Mouse (Mus musculus) frontal cortex, postnatal 10 days (tissue): ENCODE measurements around the gene Neurl1a.

Experiments
- DNase-seq, 2 experiments: peaks; one replicate each; pipeline ENCODE4 v3.0.0; 2022; ENCODE audit warnings: low spot score in 2 of 2, mixed read lengths in 1 of 2

The Neurl1a gene

GRCm38 (mm10) chr19:47247791-47248190 lies 69.2 kb downstream of the Neurl1a start:
- no peak for DNase-seq

- DNase-seq: no peak
Observed at GRCm38 (mm10) chr19:47248296-47248695, 69.7 kb downstream of the Neurl1a start.

DNA sequence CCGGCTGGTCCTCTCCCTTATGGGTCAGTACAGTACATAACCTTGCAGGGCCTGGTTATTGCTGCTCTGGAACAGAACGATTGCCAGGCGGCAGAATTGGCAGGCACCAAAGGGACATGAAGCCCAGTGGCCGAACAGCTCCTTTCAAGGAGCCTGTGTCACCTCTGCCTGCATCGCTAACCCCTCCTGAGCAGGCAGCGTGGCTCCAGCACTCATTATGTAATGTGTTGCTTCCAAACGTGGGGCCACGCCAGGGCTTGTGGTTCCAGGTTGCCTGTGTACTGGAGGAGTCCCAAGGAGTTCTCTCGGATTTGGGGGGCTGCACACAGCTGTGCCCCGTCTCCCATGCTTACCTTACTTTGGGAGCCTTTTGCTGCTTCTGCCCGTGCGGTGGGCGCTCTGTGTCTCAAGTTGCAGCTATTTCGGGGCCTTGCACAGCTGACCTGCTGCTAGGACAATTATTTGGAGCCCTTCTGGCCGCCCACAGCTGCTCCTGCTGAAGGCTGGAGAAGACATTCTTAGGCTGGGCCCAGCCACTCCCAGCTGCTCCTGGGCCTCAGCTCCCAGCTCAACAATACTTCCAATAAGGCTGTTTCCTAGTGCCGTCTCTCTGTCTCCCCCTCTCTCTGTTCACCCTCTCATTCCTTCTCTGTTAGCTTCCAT lies 70.4 kb downstream of the Neurl1a start:
- DNase-seq: no peak

DNA sequence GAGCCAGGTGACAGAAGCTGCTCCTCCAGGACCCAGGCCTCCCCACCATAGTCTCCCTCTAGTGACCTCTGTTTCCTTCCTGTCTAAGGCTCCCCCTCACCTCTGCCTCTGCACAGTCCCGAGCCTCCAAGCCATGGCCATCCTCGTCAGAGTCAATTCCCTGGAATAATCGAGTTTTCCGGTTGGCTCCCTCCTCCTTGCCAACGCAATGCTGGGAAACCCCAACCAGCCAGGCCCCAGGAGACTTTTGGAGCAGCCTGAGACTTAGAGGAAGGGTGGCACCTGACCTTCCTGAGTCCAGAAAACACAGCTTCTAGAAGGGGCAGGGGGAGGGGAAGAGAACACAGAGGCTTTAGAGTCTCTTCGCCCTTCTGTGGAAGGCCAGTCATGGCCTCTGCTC lies 72.3 kb downstream of the Neurl1a start:
- DNase-seq: no peak

GRCm38 (mm10) chr19:47253053-47253628 lies 74.5 kb downstream of the Neurl1a start:
- DNase-seq: no peak

DNA sequence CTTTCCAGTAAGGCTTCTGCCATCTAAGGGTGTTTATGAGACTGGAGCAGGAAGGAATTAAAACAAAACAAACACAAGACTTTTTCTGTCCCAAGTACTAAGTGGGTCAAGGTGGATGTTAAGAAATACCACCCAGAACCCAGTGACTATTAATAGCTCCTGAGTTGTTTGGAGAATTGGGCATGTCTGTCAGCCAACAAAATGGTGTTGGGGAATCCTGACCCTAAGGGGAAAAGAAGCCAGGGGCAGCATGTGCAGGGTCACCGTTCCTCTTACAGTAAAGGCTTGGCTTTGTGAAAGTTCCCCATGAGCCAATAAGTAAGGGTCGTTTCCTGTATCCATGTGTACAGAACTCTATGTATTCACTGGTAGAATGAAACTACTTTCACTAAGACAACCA lies 76.4 kb downstream of the Neurl1a start:
- no peak for DNase-seq

- DNase-seq: no peak
Observed at GRCm38 (mm10) chr19:47255919-47256318, 77.3 kb downstream of the Neurl1a start.

GRCm38 (mm10) chr19:47259581-47259980 lies 81.0 kb downstream of the Neurl1a start:
- no peak for DNase-seq

DNA sequence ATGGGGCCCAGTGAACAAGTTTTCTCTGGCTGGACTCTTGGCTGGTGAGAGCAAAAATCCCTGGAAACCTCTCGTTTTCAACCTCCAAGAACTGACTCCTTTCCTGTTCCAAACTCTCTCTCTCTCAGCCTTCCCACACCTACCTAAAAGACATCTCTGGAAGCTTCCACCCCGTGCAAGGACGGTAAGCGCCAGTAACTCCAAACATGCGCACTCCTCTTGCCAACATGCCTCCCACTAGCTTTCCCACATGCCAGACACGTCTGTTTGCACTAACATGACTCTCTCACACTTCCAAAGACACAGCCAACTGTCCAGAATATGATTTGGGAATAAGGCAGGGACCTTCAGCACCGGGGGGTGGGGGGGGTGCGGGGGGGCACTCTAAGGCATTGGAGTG lies 82.6 kb downstream of the Neurl1a start:
- no peak for DNase-seq

DNA sequence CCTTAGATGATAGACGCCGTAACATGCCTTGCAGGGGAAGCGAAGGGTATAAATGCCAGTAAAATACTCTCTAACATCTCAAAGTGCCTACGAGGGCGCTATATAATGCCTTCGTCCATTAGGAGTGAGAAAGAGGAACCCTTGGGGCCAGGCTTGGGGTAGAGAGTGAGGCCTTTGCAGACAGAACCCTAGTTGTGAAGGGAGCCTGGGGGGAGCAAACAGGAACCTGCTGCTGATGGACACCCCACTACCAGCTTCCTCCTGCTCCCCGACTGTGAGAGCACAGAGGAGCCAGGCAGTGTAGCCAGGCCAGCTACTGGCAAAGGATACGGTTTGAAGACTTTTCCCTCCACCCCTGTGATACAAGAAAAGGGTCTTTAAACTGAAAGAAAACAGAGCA lies 85.0 kb downstream of the Neurl1a start:
- DNase-seq: no peak

DNA sequence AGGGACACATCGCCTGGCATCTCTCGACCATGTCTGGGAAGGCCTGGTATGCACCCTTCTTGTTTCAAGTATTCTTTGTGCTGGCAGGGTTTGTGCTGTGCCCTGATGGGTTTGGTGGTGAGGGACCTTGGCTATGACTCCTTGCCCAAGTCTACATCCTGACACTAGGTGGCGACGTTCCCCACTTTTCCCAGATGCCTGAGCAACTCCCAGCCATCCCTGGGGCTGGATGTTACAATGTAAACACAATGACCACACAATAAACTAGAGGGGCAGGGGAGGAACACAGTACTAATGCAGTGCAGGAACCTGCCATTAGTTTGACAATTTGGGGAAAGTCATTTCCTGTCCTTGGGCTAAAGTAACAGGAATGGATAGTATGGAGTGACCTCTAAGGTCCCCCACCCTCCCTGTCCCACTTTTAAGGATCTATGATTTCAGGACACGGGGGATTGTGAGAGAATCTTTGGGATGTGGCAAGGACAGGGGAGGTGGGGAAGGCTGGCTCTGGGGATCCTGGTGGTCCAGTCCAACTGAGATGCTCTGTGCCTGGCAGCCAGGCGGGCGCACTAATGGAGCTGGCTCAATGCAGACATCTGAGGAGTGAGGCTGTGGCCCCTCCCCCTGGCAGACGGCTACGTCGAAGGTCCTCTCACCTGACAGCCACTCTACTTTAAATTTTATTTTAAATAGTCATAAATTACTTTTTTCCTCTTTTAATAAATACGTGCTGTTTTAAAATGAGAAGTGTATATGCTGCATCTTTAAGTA lies 85.9 kb downstream of the Neurl1a start:
- DNase-seq: peak in 1 of 2 experiments; percentile 66

DNA sequence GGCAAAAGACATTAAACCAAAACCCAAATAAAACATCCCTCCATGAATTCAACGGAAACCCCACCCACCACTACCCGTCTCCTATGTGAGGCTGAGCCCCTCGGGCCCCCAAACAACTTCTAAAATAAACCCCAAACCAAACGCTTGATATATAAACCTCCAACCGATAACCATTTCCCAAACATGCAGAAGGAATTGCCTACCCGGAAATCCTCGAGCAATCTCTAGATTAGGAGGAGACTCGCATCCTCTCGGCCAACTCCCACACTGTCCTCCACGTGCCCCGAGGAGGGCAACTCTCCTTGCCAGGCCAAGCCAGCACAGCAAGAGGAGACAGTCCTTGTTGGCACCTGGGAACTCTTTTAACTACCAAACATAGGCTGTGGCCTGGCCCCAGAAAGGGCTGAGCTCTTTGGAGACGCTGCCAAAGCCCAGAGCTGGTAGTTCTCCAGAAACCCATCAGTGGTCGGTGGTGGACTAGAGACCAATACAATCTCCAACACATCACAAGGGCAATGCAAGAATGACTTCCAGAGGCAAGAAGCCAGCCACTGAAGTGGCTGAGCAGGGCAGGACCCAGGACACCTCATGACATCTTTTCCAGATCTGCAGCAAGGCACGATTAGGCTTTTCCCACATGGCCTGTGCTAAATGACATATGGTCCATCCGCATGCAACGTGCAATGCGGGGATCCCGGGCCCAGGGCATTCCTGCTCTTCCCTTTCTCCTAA lies 87.6 kb downstream of the Neurl1a start:
- no peak for DNase-seq

GRCm38 (mm10) chr19:47267066-47267465 lies 88.4 kb downstream of the Neurl1a start:
- no peak for DNase-seq

- no peak for DNase-seq
Observed at GRCm38 (mm10) chr19:47269729-47270128, 91.1 kb downstream of the Neurl1a start.

GRCm38 (mm10) chr19:47270520-47270919 lies 91.9 kb downstream of the Neurl1a start:
- no peak for DNase-seq

DNA sequence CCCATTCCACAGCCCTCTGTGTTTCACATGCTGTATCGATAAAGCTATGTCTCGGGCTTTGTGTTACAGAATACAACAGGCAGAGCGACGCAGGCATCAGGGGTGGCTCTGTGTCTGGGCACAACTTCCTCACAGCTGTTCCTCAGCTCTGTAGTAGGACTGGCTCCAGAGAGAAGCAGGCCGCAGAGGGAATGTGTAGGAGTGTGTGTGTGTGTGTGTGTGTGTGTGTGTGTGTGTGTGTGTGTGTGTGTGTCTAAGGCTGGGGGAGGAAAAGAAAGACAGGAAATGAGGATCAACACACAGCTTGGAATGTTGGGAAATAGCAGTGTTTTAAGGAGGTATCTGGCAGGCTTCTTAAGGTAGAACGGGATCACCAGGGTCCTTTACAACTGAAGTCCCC lies 98.1 kb downstream of the Neurl1a start:
- peak; percentile 37 to 50 for DNase-seq

DNA sequence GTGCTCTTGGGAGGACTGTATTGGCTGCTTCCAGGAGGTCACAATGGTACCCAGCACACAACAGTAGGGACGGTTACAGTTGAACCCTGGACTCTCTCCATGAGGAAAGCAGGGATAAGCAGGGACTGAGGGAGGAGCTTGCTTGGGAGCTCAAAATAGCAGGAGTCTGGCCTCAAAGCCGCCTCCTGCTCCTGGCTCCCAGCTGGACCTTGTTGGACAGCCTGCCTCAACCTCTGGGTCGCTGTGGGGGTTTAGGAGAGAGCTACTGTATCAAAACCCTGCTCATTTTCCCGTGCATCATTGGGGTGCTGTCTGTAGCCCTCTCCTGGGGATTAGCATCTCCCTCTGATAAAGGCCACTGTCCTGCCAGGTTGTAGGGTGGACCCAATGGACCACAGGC lies 100.8 kb downstream of the Neurl1a start:
- DNase-seq: no peak

DNA sequence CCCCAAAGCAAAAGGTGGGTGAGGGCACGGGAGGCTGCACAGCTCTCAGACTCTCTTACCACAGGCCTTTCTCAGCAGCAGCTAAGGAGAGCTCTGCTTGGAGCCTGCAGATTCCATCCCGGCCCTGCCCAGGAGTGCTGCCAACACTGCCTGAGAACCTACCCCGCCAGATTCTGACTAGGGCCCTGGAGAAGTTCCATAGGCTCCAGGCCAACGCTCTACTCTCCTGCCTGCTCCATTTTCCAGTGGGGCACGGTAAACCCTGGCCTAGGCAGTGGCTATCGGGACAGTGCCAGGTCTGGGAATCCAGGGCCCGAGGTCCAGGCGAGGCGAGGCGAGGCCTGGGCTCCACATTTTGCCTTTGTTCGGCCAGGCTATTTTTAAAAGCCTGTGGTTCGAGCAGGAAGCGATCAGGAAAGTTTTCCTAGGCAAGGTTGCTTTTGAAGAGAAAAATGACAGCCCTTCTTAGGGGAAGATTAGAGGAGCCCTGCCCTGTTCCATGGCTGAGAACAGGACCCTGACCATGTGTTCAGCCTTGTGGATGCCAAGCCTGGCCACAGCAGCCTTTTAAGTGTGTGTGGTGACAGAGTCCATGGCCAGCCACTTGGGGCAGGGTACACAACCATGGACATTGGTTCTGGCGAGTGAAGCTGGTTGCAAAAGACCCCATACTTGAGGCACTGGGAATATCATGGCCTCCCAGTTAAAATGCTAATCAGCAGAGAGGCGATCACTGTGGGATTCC lies 101.3 kb downstream of the Neurl1a start:
- DNase-seq: peak; percentile 68 to 69

DNA sequence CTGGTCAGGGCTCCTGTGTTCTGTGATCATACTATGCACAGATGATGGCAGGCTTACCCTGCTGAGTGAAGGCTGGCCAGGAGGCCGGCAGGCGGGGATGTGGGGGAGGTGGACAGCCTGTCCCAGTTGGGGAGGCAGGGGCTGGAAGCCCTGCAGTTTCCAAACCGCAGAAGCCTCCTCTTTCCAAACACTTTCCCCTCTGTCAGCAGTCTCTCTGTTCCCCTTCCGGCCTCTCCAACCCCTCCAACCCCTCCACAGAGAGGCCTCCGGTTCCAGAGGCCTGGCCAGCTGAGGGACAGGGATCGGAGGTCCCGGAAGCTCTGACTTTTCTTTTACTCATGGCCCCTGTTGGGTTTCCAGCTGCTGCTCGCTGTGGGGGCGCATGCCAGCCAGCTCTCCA lies 102.3 kb downstream of the Neurl1a start:
- no peak for DNase-seq

GRCm38 (mm10) chr19:47282050-47282454 lies 103.4 kb downstream of the Neurl1a start:
- DNase-seq: no peak

DNA sequence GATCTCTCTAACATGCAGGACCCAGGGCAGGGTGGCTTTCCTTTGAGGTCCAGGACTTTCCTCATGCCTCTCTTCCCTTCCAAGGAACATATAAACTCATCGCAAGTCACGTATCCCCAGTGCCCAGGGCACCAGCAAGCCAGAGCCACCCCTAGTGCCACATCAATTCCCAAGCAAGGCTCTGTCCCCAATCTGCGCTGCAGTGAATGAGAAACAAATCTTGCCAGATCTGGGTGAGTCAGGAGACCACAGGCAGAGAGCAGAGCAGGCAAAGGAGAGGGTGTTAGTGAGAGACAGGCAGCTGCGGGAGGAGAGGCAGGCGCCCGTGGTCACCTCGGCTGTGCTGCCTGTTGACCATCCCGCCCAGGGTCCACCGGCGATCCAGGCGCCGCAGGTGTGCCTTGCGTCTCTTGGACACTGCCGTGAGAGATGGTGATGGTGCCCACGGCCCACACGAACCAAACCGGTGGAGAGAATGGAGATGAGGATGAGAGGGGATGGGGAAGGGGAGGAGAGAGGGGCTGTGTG lies 104.1 kb downstream of the Neurl1a start:
- no peak for DNase-seq
